Mouse (Mus musculus): ENCODE results near the gene Chek2.

Gene Chek2

GRCm38 (mm10) chr5:110898169-110898568, 58.4 kb downstream of the Chek2 start:
- DNase-seq (ENCODE audit: inconsistent age in 2 of 2, low spot score in 1 of 2): no peak

- DNase-seq (ENCODE audit: inconsistent age in 2 of 2, low spot score in 1 of 2): no peak
Observed at GRCm38 (mm10) chr5:110898785-110899184, 59.0 kb downstream of the Chek2 start.

GRCm38 (mm10) chr5:110900331-110900730, 60.6 kb downstream of the Chek2 start:
- DNase-seq (ENCODE audit: inconsistent age in 2 of 2, low spot score in 1 of 2): no peak

- no peak for DNase-seq (ENCODE audit: inconsistent age in 2 of 2, low spot score in 1 of 2)
Observed at GRCm38 (mm10) chr5:110906708-110907107, 66.9 kb downstream of the Chek2 start.

- no peak for DNase-seq (ENCODE audit: inconsistent age in 2 of 2, low spot score in 1 of 2)
Observed at GRCm38 (mm10) chr5:110908879-110909278, 69.1 kb downstream of the Chek2 start.

GRCm38 (mm10) chr5:110909955-110910589, 70.3 kb downstream of the Chek2 start:
- DNase-seq (ENCODE audit: inconsistent age in 2 of 2, low spot score in 1 of 2): no peak

GRCm38 (mm10) chr5:110914859-110915258, 75.1 kb downstream of the Chek2 start:
- DNase-seq (ENCODE audit: inconsistent age in 2 of 2, low spot score in 1 of 2): no peak

GRCm38 (mm10) chr5:110916241-110916640, 76.5 kb downstream of the Chek2 start:
- DNase-seq (ENCODE audit: inconsistent age in 2 of 2, low spot score in 1 of 2): no peak

- no peak for DNase-seq (ENCODE audit: inconsistent age in 2 of 2, low spot score in 1 of 2)
Observed at GRCm38 (mm10) chr5:110919541-110919940, 79.8 kb downstream of the Chek2 start.

GRCm38 (mm10) chr5:110923336-110923735, 83.6 kb downstream of the Chek2 start:
- peak; percentile 13 to 66 for DNase-seq (ENCODE audit: inconsistent age in 2 of 2, low spot score in 1 of 2)
